Mouse (Mus musculus): ENCODE results near the gene Prr11.

Gene Prr11

DNA sequence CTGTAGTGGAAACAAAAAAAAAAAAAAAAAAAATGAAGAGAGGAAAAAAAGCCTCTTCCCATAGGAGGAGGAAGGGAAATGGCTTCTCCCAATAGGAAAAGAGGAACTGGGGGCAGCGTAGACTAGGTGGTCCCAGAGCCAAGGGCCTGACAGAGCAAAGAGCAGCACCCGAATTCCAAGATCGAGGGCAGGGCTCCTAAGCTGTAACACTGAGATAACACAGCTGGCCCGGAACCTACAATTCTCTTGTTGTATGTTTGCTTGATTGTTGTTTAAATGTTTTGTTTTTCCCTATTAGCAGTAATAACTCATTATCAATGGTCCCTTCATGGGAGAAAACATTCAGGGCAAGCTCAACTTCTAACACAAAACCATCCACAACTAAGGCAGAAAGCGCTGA, 61.5 kb downstream of the Prr11 start:
- DNase-seq (ENCODE audit: low spot score) = no peak

DNA sequence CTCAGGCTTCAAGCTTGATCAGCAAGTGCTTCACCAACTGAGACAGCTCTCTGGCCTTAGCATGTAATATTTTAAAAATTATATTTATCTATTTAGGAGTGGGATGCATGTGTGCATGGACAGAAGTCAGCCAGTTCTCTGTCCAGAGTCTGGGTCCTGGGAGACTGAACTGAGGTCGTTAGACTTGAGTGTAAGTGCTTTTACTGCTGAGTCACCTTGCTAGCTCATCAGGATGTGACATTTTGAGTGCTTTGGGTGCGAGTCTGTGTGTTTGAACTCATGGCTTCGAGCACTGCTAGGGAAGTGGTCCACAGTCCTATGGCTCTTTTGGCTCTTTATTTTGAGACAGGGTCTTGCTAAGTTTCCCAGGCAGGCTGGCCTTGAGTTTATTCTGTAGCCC, 65.5 kb downstream of the Prr11 start:
- no peak for DNase-seq (ENCODE audit: low spot score)

DNA sequence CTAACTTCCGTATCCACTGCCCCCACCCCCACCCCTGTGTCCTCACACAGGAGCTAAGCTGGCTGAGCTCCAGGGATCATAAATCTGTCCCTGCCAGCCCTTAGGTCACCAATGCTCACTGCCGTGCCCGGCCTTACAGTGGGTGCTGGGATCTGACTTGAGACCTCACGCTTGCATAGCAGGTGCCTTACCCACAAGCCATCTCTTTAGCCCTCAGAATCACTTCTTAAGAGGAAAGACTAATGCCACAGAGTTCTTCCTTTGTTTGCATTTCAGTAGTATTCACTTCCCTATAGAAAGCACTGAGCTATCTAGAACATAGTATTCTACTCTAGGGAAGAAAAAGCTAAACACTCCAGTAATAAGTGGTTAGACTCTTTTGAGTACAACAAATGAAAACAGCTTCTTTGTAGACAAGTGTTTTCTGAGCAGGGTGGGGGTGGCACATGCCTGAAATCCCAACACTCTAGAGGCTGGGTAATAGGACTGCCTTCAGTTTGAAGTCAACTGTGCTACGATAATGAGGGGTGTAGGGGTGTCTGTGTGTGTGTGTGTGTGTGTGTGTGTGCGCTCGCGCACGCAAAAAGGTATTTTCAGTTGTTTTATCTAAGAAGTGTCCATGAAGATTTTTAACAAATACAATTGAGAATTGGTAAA, 69.1 kb downstream of the Prr11 start:
- no peak for DNase-seq (ENCODE audit: low spot score)
